Mouse (Mus musculus) spleen, adult 2 months (tissue): ENCODE measurements around the gene 1500015O10Rik.

ENCODE experiments used
- CTCF ChIP-seq: fragments of 200-500 bp; IDR thresholded peaks from 2 replicates; pipeline ENCODE4 v1.5.1; 2011; ENCODE audit warnings: mild to moderate bottlenecking, inconsistent platforms; ENCODE audit not compliant: insufficient read depth, insufficient read length, insufficient replicate concordance; ENCODE audit errors: extremely low read depth
- POLR2A ChIP-seq: fragments of 200-500 bp; IDR thresholded peaks from 2 replicates; pipeline ENCODE4 v1.6.1; 2011; ENCODE audit warnings: low read depth, low read length, inconsistent platforms

GRCm38 (mm10) chr1:43718793-43719192, 11.6 kb upstream of the 1500015O10Rik start:
- TF ChIP-seq CTCF (no peak), POLR2A (no peak)
